21 mouse cellular contexts compared by ENCODE assay signal in genomic region chr6:56834769-56835168, GRCm38 (mm10). TPM values are rescaled to one million over a fixed set of nuclear protein-coding genes. Genes with fewer than 3 reads are reported as not detected.
DNase-seq lines count a peak whose midpoint lies in the region; ATAC-seq and TF ChIP-seq lines count a peak whose summit lies in the region.
"Had no signal": no experiment of that assay in that cellular context is flagged by ENCODE, and none has a peak within 500 bp of the region (broad histone marks: within the 10 kb centered on the region; RNA-seq: fewer than 3 reads in every experiment).

No protein-coding gene starts in this region.

- H3K4me3 ChIP-seq in kidney, embryonic 14.5 days (ENCODE audit: low read length) = no peak overlapping the region
- peak overlapping the region; percentile 57 for H3K4me3 ChIP-seq in ES-Bruce4 (ENCODE audit: low read depth, low read length)
- no peak overlapping the region for H3K4me3 ChIP-seq in embryonic facial prominence, embryonic 13.5 days
- H3K4me3 ChIP-seq: forebrain, embryonic 13.5 days; limb, embryonic 12.5 days; neural tube, embryonic 13.5 days had no signal

- TF ChIP-seq EP300 in ES-Bruce4 (IDR thresholded peaks at IDR 0.05; ENCODE audit: insufficient read depth, low read depth, low read length) = no peak

- peaks cover 17% of the 10 kb centered on the region for H3K36me3 ChIP-seq in kidney, embryonic 14.5 days (ENCODE audit: control insufficient read depth, insufficient read depth, low read length)
- peaks cover 11% of the 10 kb centered on the region for H3K36me3 ChIP-seq in ES-Bruce4 (ENCODE audit: control insufficient read depth, insufficient read depth, low read length, poor library complexity, severe bottlenecking)
- H3K36me3 ChIP-seq in embryonic facial prominence, embryonic 13.5 days = peaks cover 33% of the 10 kb centered on the region
- H3K36me3 ChIP-seq: neural tube, embryonic 13.5 days had no signal

- H3K4me2 ChIP-seq in kidney, embryonic 14.5 days (replicated peaks; ENCODE audit: low read depth, low read length) = no peak overlapping the region
- peak overlapping the region; percentile 29 for H3K4me2 ChIP-seq in embryonic facial prominence, embryonic 13.5 days
- H3K4me2 ChIP-seq: forebrain, embryonic 13.5 days; limb, embryonic 12.5 days; neural tube, embryonic 13.5 days had no signal

- DNase-seq in embryo, embryonic 10.5 days (ENCODE audit: low spot score) = peak; percentile 15
- DNase-seq in embryo, embryonic 10 days (ENCODE audit: low spot score) = no peak
- peak; percentile 27 to 40 for DNase-seq in kidney, adult 8-10 months
- no peak for DNase-seq in heart, adult 9 months (ENCODE audit: low spot score in 2 of 2)
- DNase-seq in thymus, adult 18-20 months = no peak
- DNase-seq: adrenal gland, adult 2 months; cerebellum, adult 8-10 months; gastrocnemius, postnatal 25 days; kidney, postnatal 4 days; lung, postnatal 14 days; midbrain, embryonic 14.5 days; right cerebral cortex, adult 18-20 months had no signal

- no peak for ATAC-seq in kidney, embryonic 14.5 days (ENCODE audit: low FRiP score, low TSS enrichment)
- no peak for ATAC-seq in embryonic facial prominence, embryonic 13.5 days (ENCODE audit: insufficient number of reproducible peaks, insufficient read depth, low FRiP score, low TSS enrichment, low read depth)
- ATAC-seq: CD4-positive, CD25-positive, alpha-beta regulatory T cell, adult 4 months; forebrain, embryonic 13.5 days had no signal

- H3K27me3 ChIP-seq in kidney, embryonic 14.5 days (ENCODE audit: control insufficient read depth, insufficient read depth, low read length) = no peaks in the 10 kb centered on the region
- H3K27me3 ChIP-seq in ES-Bruce4 (ENCODE audit: control insufficient read depth, insufficient read depth, low read length, poor library complexity, severe bottlenecking) = no peaks in the 10 kb centered on the region
- H3K27me3 ChIP-seq in embryonic facial prominence, embryonic 13.5 days = no peaks in the 10 kb centered on the region
- H3K27me3 ChIP-seq: forebrain, embryonic 13.5 days; limb, embryonic 12.5 days; neural tube, embryonic 13.5 days had no signal

- H3K27ac ChIP-seq in kidney, embryonic 14.5 days (ENCODE audit: low read depth, low read length) = no peak overlapping the region
- H3K27ac ChIP-seq in ES-Bruce4 (ENCODE audit: insufficient read depth, low read length) = peak overlapping the region; percentile 80
- H3K27ac ChIP-seq in embryonic facial prominence, embryonic 13.5 days = no peak overlapping the region
- H3K27ac ChIP-seq: forebrain, embryonic 13.5 days; limb, embryonic 12.5 days; liver, embryonic 14.5 days; neural tube, embryonic 13.5 days; stomach, postnatal 0 days had no signal

- TF ChIP-seq POLR2A in ES-Bruce4 (IDR thresholded peaks at IDR 0.05; ENCODE audit: insufficient read depth, low read length) = no peak

- TF ChIP-seq CTCF in ES-Bruce4 (IDR thresholded peaks at IDR 0.05; ENCODE audit: low read depth, low read length) = no peak

- no peak overlapping the region for H3K9ac ChIP-seq in kidney, embryonic 14.5 days (ENCODE audit: low read depth, low read length)
- H3K9ac ChIP-seq in ES-Bruce4 (ENCODE audit: low read depth, poor library complexity, severe bottlenecking) = peak overlapping the region; percentile 88
- no peak overlapping the region for H3K9ac ChIP-seq in embryonic facial prominence, embryonic 13.5 days
- H3K9ac ChIP-seq: forebrain, embryonic 13.5 days; limb, embryonic 12.5 days; liver, embryonic 14.5 days; neural tube, embryonic 13.5 days had no signal

- no peaks in the 10 kb centered on the region for H3K9me3 ChIP-seq in kidney, embryonic 14.5 days (ENCODE audit: control insufficient read depth, low read length)
- H3K9me3 ChIP-seq in ES-Bruce4 (replicated peaks; ENCODE audit: control insufficient read depth, insufficient read depth, low read length, poor library complexity, severe bottlenecking) = no peaks in the 10 kb centered on the region
- H3K9me3 ChIP-seq in embryonic facial prominence, embryonic 13.5 days = no peaks in the 10 kb centered on the region
- H3K9me3 ChIP-seq: forebrain, embryonic 13.5 days; limb, embryonic 12.5 days; neural tube, embryonic 13.5 days had no signal

- no peaks in the 10 kb centered on the region for H3K4me1 ChIP-seq in kidney, embryonic 14.5 days (ENCODE audit: control insufficient read depth, insufficient read depth, low read length)
- no peaks in the 10 kb centered on the region for H3K4me1 ChIP-seq in ES-Bruce4 (ENCODE audit: control insufficient read depth, insufficient read depth, low read length)
- H3K4me1 ChIP-seq in embryonic facial prominence, embryonic 13.5 days = peaks cover 25% of the 10 kb centered on the region

- 66% methylated on average over 5 of the region's 5 CpGs for WGBS in kidney, embryonic 14.5 days
- 35% methylated on average over 5 of the region's 5 CpGs for WGBS in embryonic facial prominence, embryonic 13.5 days

RNA-seq across cellular contexts. Expression of gene Fkbp9, which starts 2.9 kb away (rescaled TPM):
- polyA plus RNA-seq in kidney, embryonic 14.5 days (2014; fragmentation: Nextera tagmentation; extraction: Ambion mirVana) = 56.1 and 103 TPM in 2 replicates
- 211 and 215 TPM in 2 replicates for polyA plus RNA-seq in ES-Bruce4 (2011; ENCODE audit: insufficient read depth, insufficient read length, low read depth, missing spikeins)
- 171 and 199 TPM in 2 replicates for polyA plus RNA-seq in embryonic facial prominence, embryonic 13.5 days (2015; fragmentation: Nextera tagmentation; extraction: Ambion mirVana)
- polyA plus RNA-seq: CD4-positive, CD25-positive, alpha-beta regulatory T cell, adult 4 months had no signal

RNA-seq across cellular contexts. Expression of gene Kbtbd2, which starts 37.2 kb away (rescaled TPM):
- 20.4 and 38.3 TPM in 2 replicates for polyA plus RNA-seq in kidney, embryonic 14.5 days (2014; fragmentation: Nextera tagmentation; extraction: Ambion mirVana)
- 92.8 and 99.1 TPM in 2 replicates for polyA plus RNA-seq in ES-Bruce4 (2011; ENCODE audit: insufficient read depth, insufficient read length, low read depth, missing spikeins)
- polyA plus RNA-seq in embryonic facial prominence, embryonic 13.5 days (2015; fragmentation: Nextera tagmentation; extraction: Ambion mirVana) = 30.5 and 33.7 TPM in 2 replicates

Comparison
In these comparisons a context has a peak if more than half of its experiments do, and no peak if none do; other contexts are left out.
1. DNase-seq: peak in embryo, embryonic 10.5 days (single experiment) and kidney, adult 8-10 months (2 of 2); none in embryo, embryonic 10 days (single experiment), heart, adult 9 months (0 of 2) and thymus, adult 18-20 months (0 of 2).